Mouse (Mus musculus) erythroblast, adult 5-6 weeks (primary cell): Measurements from ENCODE around the gene Yjefn3. TPM values are rescaled to one million over a fixed set of nuclear protein-coding genes. Genes with fewer than 3 reads are reported as not detected.
A peak's percentile ranks its signal among the peaks of the same experiment; 100 is the strongest.

Experiments used
- ATAC-seq: replicated peaks from 2 replicates; pipeline ENCODE4 v1.8.0; 2016; ENCODE audit warnings: moderate number of reproducible peaks, mild to moderate bottlenecking, moderate TSS enrichment, inconsistent platforms; ENCODE audit not compliant: poor library complexity, low FRiP score, severe bottlenecking
- total RNA-seq, 2 experiments: library from RNA; stranded (forward) in 1 of 2; stranded (reverse) in 1 of 2; fragments of 150-400 nt in 1 of 2; fragments of 200-764, 138-1000 nt in 1 of 2; gene quantifications; 2 replicates each; pipeline versions ENCODE4 v1.2.3 to v1.2.4; 2015 to 2017; ENCODE audit warnings: low replicate concordance in 2 of 2

The Yjefn3 gene
- total RNA-seq, 2 experiments from 2014 or later = not detected

- no peak for ATAC-seq
Measured at GRCm38 (mm10) chr8:69912478-69913074, 10.1 kb upstream of the Yjefn3 start.

- no peak for ATAC-seq
Measured at GRCm38 (mm10) chr8:69911917-69912316, 9.4 kb upstream of the Yjefn3 start.

- no peak for ATAC-seq
Measured at GRCm38 (mm10) chr8:69907106-69907505, 4.6 kb upstream of the Yjefn3 start.

GRCm38 (mm10) chr8:69906260-69906659 is 3.7 kb upstream of the Yjefn3 start:
- no peak for ATAC-seq

GRCm38 (mm10) chr8:69904096-69904495 is 1.6 kb upstream of the Yjefn3 start:
- ATAC-seq = no peak

- peak; percentile 76 for ATAC-seq
Measured at GRCm38 (mm10) chr8:69903063-69903542, 591 bp upstream of the Yjefn3 start.

- ATAC-seq = peak; percentile 88
Measured at GRCm38 (mm10) chr8:69901484-69902162, 889 bp downstream of the Yjefn3 start.

- peak; percentile 6 for ATAC-seq
Measured at GRCm38 (mm10) chr8:69900895-69901451, 1.5 kb downstream of the Yjefn3 start.

GRCm38 (mm10) chr8:69899876-69900275 is 2.6 kb downstream of the Yjefn3 start:
- ATAC-seq = no peak

- no peak for ATAC-seq
Measured at GRCm38 (mm10) chr8:69897857-69898256, 4.7 kb downstream of the Yjefn3 start.

GRCm38 (mm10) chr8:69895772-69896451 is 6.6 kb downstream of the Yjefn3 start:
- ATAC-seq = no peak

GRCm38 (mm10) chr8:69894836-69895332 is 7.6 kb downstream of the Yjefn3 start:
- no peak for ATAC-seq

GRCm38 (mm10) chr8:69893863-69894262 is 8.6 kb downstream of the Yjefn3 start:
- 0 out of 2 replicates have a peak, but pooled peaks have one; percentile 52 for ATAC-seq

GRCm38 (mm10) chr8:69890813-69891241 is 11.7 kb downstream of the Yjefn3 start:
- ATAC-seq = no peak

- ATAC-seq = no peak
Measured at GRCm38 (mm10) chr8:69888902-69889301, 13.6 kb downstream of the Yjefn3 start.

GRCm38 (mm10) chr8:69888244-69888866 is 14.2 kb downstream of the Yjefn3 start:
- ATAC-seq = no peak

GRCm38 (mm10) chr8:69887289-69888243 is 14.9 kb downstream of the Yjefn3 start, which contains the start of gene Cilp2:
Gene Cilp2 (minus strand): TSS chr8:69887687.
- no peak for ATAC-seq

- no peak for ATAC-seq
Measured at GRCm38 (mm10) chr8:69884141-69884540, 18.4 kb downstream of the Yjefn3 start.
